Mouse (Mus musculus): ENCODE results near the gene Cyp1a1. TPM values are rescaled to one million over a fixed set of nuclear protein-coding genes. Genes with fewer than 3 reads are reported as not detected.
"Not testable (repeated sequence)": the region's sequence is repeated elsewhere in the genome, so short reads cannot be mapped to it uniquely, and the experiment has no call there.

Gene Cyp1a1
- polyA plus RNA-seq, 2 experiments from 2014 or later: not detected

DNA sequence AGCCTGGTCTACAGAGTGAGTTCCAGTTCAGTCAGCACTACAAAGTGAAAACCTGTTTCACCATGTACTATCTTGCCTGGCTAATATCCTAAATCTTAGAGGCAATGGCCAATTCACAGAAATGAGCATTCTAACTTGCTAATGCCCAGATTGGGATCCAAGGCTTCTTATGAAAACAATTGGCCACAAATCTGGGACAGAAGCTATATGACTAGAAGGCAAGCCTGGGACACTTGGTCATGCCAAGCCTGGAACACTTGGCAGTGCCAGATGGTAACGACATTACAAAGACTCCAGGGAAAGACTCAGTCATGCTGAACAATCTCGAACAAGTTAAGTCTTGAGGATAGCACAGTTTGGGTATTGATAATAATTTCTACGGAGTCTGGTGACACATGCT is 18.8 kb downstream of the Cyp1a1 start:
- no peak for ATAC-seq

DNA sequence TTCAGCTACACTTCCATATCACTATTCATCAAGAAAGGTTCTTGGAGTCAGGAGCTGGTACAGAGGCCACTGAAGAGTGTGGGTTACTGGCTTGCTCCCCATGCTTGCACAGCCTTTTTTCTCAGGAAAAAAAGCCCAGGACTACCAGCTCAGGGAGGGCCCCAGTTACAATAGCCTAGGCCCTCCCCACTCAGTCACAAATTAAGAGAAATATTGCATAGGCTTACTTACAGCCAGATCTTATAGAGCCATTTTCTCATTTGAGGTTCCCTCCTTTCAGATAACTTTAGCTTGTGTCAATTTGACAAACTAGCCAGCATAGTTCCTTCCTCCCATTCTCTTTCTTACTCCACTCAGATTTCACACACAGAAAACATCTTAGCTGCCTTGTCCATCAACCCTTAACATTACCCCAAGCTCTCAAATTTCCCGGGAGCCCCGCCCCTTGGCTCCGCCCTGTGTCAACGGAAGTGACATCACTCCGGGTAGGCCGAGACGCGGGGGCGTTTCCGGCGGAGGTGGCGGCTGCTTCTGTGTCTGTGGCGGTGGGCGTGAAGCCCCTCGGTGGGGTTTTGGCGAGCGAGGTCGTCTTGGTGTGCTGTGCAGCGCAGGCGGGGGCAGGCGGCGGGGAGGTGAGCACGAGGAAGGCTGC is 20.5 kb downstream of the Cyp1a1 start, which contains the start of gene Edc3:
Edc3 (plus strand) TSS at position 473 of the 652 bp plus-strand sequence.
- ATAC-seq: peak; percentile 94

DNA sequence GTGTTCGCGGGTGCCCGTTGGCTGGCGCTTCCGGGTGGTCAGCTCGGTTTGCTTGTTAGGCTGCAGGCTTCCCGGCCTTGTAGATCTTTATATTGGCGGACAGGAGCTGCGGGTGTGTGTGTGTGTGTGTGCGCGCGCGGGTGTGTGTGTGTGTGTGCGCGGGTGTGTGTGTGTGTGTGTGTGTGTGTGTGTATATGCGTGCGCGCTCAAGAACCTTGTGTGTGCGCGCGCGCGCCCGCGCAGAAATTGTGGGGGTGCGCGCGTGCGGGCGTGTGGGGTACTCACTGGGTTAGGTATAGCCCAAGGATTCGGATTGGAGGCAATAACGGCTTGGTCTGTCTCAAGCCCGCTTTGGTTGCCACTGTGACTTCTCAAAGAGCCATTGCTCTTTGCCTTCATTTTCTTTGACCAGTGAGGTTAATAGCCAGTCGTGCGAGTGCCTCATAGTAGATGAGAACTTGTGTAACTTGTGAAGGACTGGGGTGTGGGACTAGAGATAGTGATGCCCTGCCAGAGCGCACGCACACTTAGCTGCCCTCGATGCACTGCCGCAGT is 21.1 kb downstream of the Cyp1a1 start:
- peak; percentile 22 for ATAC-seq

DNA sequence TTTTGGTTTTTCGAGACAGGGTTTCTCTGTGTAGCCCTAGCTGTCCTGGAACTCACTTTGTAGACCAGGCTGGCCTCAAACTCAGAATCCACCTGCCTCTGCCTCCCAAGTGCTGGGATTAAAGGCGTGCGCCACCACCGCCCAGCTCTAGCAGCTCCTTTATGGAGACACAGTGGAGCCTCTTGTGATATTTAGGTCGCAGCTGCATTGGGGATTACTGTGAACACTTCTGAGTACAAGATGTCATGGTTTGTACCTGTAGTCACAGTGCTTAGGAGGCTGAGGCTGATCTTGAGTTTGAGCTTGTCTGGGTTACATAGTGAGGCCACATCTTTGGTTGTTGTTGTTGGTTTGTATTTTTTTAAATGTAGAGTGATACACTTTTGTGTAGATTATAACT is 22.5 kb downstream of the Cyp1a1 start:
- not testable (repeated sequence) for ATAC-seq

DNA sequence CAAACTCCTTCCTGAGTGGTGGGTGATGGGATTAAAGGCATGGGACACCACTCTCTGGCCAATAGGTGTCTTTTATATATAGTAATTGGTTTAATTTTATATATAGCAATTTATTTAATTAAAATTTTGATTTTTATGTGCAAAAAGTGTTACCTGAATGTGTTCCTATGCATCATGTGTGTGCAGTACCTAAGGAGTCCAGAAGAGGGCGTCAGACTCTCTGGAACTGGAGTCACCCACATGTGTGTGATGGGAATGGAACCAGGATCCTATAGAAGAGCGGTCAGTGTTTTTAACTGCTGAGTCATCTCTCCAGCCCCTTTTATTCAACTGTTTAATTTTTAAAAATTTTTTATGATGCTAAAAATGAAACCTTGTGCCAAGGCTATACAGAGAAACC is 24.5 kb downstream of the Cyp1a1 start:
- no peak for ATAC-seq

DNA sequence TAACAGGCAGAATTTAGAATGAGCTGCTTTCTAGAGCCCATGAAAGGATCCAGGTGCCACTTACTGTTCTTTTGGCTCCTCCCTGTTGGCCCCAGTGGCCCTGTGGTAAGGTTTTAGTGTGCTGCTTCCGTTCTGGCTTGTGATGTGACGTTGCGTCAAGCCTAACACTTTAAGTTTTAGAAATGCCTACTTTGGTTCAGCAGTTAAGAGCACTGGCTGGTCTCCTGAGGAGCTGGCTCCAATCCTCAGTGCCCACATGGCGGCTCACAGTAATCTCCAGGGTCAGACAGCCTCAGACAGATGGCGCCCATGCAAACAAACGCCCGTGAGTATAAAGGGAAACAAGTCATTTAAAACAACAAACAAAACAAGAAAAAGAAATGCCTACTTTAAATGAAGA is 30.7 kb downstream of the Cyp1a1 start:
- no peak for ATAC-seq

DNA sequence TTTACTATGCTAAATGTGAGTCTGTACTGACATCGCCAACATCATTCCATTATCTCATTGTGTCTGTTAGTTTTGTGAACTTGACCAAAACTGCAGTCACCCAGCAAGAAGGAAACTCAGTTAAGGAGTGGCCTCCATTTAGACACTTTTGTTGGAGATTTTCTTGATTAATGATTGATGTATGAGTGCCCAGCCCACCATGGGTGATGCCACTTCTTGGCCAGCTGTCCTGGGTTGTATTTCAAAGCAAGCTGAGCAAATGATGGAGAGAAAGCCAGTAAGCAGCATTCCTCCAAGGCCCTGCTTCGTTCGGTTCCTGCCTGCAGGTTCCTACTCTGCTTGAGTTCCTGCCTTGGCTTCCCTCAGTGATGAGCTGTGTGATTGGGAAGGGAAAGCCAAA is 33.0 kb downstream of the Cyp1a1 start:
- ATAC-seq: no peak

DNA sequence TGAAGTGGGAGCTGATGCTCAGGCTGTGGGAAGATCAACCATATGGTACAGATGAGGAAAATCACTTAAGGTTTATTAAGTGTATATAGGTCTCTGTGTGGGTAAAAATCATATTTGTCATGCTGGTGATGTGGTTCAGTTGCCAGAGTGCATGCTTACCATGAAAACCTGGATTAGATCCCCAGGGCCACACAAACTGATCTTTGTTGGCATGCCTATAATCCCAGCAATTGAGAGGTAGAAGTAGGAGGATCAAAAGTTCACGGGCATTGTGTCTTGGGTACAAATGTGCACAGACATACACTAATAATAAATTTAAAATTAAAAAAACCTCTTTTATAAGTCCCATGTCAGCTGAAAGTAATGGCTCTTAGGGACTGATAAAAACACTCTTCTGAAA is 34.6 kb downstream of the Cyp1a1 start:
- ATAC-seq: no peak

DNA sequence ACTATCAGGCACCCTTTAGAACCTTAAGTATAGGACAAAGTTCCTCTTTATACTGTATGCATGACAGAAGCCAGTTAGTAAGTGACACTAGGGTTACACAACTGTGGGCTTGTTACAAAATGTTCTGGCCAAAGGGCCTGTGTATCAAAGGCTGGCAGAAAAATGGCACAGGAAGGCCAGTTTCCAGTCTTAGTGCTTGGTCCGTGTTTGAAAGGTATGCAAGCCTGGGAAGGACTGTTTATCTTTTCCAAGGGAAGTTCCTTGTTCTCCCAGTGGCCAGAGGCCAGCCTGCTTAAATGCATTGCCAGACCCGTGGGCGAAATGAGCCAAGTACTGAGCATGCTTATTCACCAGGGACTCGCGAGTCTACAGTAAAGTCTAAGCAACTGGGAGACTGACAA is 35.6 kb downstream of the Cyp1a1 start:
- no peak for ATAC-seq

DNA sequence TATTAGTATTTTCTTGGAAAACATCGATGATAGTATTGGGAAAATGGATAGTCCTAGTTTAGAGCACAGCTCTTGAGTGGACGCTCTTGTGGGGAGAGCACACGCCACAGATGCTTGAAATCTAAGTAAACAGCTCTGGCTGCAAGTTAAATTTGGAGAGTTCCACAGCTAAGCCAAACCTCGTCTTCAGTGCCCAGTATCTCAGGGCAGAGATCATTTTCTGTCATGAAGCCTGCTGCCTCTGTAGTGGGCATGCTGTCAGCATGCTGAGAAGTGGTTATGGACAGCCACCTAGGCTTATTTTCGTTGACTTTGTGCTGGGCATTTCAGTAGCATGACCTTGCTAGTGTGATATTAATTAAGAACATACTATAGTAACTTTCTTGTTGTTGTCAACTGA is 36.1 kb downstream of the Cyp1a1 start:
- no peak for ATAC-seq

DNA sequence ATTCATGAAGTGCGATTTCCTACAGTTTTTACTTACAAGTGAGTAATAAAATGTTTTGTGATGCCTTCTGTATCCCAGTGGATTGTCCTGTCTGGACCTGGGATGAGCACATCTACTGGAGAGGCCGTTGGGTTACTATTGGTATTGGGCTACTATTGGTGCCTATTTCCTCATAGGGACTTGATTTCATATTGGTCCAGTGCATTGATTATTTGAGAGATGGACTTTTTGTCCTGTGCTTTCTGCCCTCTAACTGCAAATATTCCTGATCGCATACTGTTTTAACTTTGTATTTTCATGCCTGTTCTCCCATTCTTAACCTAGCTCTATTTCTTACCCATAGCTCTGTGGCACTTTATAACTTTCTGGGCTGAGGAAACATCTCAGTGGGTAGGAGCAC is 37.0 kb downstream of the Cyp1a1 start:
- ATAC-seq: no peak

DNA sequence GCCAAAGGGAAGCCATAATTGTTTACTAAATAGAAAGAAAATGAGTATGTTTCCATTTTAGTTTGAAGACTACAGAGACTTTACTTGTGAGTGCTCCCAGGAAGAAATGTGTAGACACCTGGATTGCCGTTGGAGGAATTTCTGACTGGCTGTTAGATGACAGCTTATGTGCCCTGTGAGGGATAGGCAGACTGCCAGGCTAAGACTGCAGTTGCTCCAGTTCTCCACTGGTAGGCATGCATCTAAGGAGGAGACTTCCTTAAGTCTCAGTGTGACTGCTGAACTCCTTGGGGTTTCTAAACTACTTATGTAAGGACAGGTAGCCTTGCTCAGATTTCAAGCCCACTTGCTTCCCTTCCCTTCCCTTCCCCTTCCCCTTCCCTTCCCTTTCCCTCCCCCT is 40.6 kb downstream of the Cyp1a1 start:
- ATAC-seq: no peak

DNA sequence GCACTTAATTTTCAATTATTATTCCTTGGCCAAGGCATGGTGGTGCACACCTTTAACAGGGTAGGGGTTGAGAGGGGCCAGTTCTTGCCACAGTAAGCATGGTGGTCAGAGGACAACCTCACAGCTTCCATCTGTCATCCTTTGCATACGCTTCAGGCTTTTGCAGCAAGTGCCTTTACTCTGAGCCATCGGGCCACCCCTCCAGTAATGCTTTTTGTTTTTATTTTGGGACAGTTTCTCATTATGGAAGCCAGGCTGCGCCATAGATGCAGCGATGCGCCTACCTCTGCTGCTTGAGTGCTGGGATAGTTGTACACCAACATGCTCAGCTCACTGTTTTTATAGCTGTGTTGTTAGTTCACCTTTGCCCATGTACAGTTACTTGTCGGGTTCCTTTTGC is 45.9 kb downstream of the Cyp1a1 start:
- no peak for ATAC-seq

DNA sequence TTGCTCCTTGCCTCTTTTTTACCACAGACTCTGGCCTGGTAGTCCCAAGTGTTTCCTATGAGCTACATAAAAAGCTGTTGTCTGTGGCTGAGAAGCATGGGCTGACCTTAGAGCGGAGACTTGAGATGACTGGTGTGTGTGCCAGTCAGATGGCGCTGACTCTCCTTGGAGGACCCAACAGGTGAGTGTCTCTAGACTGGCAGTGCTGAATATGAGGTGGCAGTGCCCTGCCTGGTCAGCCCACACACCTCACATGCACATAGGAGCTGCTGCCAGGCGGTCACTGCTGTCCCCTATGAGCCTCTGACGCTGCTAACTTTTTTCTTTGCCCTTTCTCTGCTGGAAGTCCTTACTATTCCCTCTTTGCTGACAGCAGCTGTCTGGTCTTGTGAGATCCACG is 52.1 kb downstream of the Cyp1a1 start:
- ATAC-seq: no peak

DNA sequence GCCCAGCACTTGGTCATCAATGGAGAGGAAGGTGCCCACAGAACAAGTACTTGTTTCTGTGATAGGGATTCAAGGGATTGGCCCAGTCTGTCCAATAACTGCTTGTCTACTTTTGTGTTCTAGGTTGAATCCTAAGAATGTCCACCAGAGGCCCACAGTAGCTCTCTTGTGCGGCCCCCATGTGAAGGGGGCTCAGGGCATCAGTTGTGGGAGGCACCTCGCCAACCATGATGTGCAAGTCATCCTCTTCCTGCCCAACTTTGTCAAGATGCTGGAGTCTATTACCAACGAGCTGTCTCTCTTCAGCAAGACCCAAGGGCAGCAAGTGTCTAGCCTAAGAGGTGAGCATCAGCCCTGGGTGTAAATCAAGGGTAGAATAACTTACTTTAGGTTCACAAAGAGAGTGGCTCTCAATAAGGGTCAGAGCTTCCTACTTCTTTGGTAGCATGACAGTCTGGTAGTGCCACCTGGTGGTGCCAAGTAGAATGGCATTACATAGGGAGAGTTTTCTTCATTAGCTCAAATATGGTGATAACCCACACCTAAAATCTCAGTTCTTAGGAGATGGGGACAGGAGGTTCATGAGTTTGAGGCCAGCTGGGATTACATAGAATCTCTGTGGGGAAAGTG is 56.8 kb downstream of the Cyp1a1 start:
- ATAC-seq: peak; percentile 28

DNA sequence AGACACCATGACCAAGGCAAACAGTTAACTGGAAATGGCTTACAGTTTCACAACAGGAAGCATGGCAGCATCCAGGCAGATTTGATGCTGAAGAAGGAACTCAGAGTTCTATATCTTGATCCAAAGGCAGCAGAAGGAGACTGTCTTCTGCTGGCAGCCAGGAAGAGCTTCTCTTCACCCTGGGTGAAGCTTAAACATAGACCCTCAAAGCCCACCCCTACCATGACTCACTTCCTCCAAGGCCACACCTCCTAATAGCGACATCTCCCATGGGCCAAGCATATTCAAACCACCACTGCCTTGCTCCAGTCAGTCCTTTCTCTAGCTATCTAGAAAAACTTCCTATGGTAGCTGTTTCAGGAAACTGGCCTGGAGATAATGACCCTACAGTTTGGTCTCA is 59.3 kb downstream of the Cyp1a1 start:
- ATAC-seq: no peak

DNA sequence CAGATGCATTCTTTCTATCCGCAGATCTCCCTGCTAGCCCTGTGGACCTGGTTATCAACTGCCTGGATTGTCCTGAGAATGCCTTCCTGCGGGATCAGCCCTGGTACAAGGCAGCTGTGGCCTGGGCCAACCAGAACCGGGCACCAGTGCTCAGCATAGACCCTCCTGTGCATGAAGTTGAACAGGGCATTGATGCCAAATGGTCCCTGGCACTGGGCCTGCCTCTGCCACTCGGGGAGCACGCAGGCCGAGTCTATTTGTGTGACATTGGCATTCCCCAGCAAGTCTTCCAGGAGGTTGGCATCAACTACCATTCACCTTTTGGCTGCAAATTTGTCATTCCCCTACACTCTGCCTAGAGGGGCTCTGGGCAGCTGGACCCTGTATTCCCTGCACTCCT is 60.4 kb downstream of the Cyp1a1 start:
- ATAC-seq: no peak

DNA sequence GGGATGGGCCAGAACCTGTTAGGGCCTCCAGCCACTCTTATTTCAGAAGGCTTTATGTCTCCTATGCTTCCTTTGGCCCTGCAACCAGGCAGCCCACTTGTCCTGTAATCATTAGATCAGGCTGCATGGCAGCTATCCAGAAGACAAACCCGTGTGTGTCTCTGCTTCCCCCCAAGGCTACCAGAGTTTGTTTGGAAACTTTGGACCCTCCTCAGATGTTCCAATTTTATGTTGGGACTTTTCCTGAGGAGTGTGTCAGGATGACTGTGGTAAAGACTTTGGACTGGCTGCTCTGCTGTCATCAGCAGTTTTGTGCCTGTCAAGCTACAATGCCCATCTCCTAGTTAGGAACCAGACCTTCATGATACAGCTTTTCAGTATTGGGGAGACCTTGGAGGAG is 61.1 kb downstream of the Cyp1a1 start:
- no peak for ATAC-seq

DNA sequence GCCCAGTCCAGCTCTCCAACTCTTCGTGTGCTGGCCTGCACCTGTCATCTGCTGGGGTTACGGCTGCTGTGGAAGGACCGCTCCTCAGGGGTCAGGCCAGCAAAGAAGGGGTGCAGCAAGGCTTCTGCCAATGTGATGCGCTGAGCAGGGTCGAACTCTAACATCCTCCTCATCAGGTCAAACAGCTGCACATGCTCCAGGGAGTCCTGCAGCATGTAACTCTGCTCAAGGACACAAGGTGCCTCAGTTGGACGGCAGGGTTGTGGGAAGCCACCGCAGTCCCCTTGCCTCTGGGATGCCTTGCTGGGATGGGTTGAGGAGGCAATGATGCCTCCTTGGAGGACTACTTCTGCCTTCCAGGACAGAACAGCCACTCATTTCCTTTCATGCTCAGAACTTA is 63.2 kb downstream of the Cyp1a1 start:
- ATAC-seq: no peak

Other genes with a start within 250 kb of the Cyp1a1 start
- gene Ppcdc, start 247.8 kb upstream of the Cyp1a1 start, polyA plus RNA-seq (2017; shearing (Covaris generic)): 100 to 1,000 TPM; 117 to 128 TPM
- under 1 TPM in 1 of 2 experiments, not detected in 1; 0.50 TPM for gene Scamp5, start 219.9 kb upstream of the Cyp1a1 start, polyA plus RNA-seq (2017; shearing (Covaris generic))
- gene Rpp25, start 183.9 kb upstream of the Cyp1a1 start, polyA plus RNA-seq (2017; shearing (Covaris generic)): not detected
- gene Cox5a, start 166.7 kb upstream of the Cyp1a1 start, polyA plus RNA-seq (2017; shearing (Covaris generic)): 100 to 1,000 TPM; 315 to 368 TPM
- 10 to 100 TPM; 21.7 to 33.7 TPM for gene Fam219b, start 150.4 kb upstream of the Cyp1a1 start, polyA plus RNA-seq (2017; shearing (Covaris generic))
- gene Mpi, start 135.2 kb upstream of the Cyp1a1 start, polyA plus RNA-seq (2017; shearing (Covaris generic)): 10 to 100 TPM in 1 of 2 experiments, 1 to 10 TPM in 1; 7.8 to 14.8 TPM
- gene Scamp2, start 127.0 kb upstream of the Cyp1a1 start, polyA plus RNA-seq (2017; shearing (Covaris generic)): 10 to 100 TPM; 68.7 to 92.7 TPM
- 10 to 100 TPM; 25.1 to 29.3 TPM for gene Ulk3, start 98.5 kb upstream of the Cyp1a1 start, polyA plus RNA-seq (2017; shearing (Covaris generic))
- not detected for gene Cplx3, start 81.6 kb upstream of the Cyp1a1 start, polyA plus RNA-seq (2017; shearing (Covaris generic))
- gene Lman1l, start 67.2 kb upstream of the Cyp1a1 start, polyA plus RNA-seq (2017; shearing (Covaris generic)): not detected
- gene Csk, start 34.3 kb upstream of the Cyp1a1 start, polyA plus RNA-seq (2017; shearing (Covaris generic)): 100 to 1,000 TPM; 118 to 146 TPM
- gene Cyp1a2, start 4.2 kb upstream of the Cyp1a1 start, polyA plus RNA-seq (2017; shearing (Covaris generic)): not detected
- 10 to 100 TPM; 23.1 to 26.5 TPM for gene Edc3, start 20.6 kb downstream of the Cyp1a1 start, polyA plus RNA-seq (2017; shearing (Covaris generic))
- gene Clk3, start 77.9 kb downstream of the Cyp1a1 start, polyA plus RNA-seq (2017; shearing (Covaris generic)): 10 to 100 TPM; 70.7 to 77.8 TPM
- 10 to 100 TPM; 23.3 to 26.5 TPM for gene Arid3b, start 148.9 kb downstream of the Cyp1a1 start, polyA plus RNA-seq (2017; shearing (Covaris generic))
- 100 to 1,000 TPM; 119 to 137 TPM for gene Ubl7, start 223.1 kb downstream of the Cyp1a1 start, polyA plus RNA-seq (2017; shearing (Covaris generic))